Mouse (Mus musculus) urinary bladder, adult 2 months (tissue): Measurements from ENCODE around the gene Ak5. TPM values are rescaled to one million over a fixed set of nuclear protein-coding genes. Genes with fewer than 3 reads are reported as not detected.
"Not testable (repeated sequence)": the region's sequence is repeated elsewhere in the genome, so short reads cannot be mapped to it uniquely, and the experiment has no call there.

Experiments
- DNase-seq: peaks from one replicate; pipeline ENCODE4 v3.0.0; 2022; ENCODE audit warnings: low spot score
- polyA plus RNA-seq: library from polyadenylated mRNA; depleted of rRNA; stranded (reverse); fragments of >200 nt; gene quantifications from 2 replicates; pipeline ENCODE4 v1.2.3, GENCODE M21; 2012

Gene Ak5
- polyA plus RNA-seq, 1 experiment: 0.92 TPM

GRCm38 (mm10) chr3:152475278-152475669, 192.9 kb downstream of the Ak5 start:
- no peak for DNase-seq

- DNase-seq: no peak
Measured at GRCm38 (mm10) chr3:152474582-152475277, 193.4 kb downstream of the Ak5 start.

GRCm38 (mm10) chr3:152472676-152473075, 195.5 kb downstream of the Ak5 start:
- no peak for DNase-seq

GRCm38 (mm10) chr3:152470347-152470746, 197.8 kb downstream of the Ak5 start:
- no peak for DNase-seq

- no peak for DNase-seq
Measured at GRCm38 (mm10) chr3:152469423-152470200, 198.5 kb downstream of the Ak5 start.

GRCm38 (mm10) chr3:152468569-152469041, 199.6 kb downstream of the Ak5 start:
- DNase-seq: no peak

- no peak for DNase-seq
Measured at GRCm38 (mm10) chr3:152468032-152468431, 200.1 kb downstream of the Ak5 start.

GRCm38 (mm10) chr3:152467312-152467711, 200.8 kb downstream of the Ak5 start:
- DNase-seq: no peak

GRCm38 (mm10) chr3:152466849-152467248, 201.3 kb downstream of the Ak5 start:
- no peak for DNase-seq

- no peak for DNase-seq
Measured at GRCm38 (mm10) chr3:152465338-152465737, 202.8 kb downstream of the Ak5 start.

GRCm38 (mm10) chr3:152464462-152464861, 203.7 kb downstream of the Ak5 start:
- DNase-seq: no peak

- no peak for DNase-seq
Measured at GRCm38 (mm10) chr3:152462900-152463299, 205.3 kb downstream of the Ak5 start.

GRCm38 (mm10) chr3:152462038-152462547, 206.1 kb downstream of the Ak5 start:
- no peak for DNase-seq

- DNase-seq: no peak
Measured at GRCm38 (mm10) chr3:152460802-152461201, 207.4 kb downstream of the Ak5 start.

GRCm38 (mm10) chr3:152458875-152459274, 209.3 kb downstream of the Ak5 start:
- not testable (repeated sequence) for DNase-seq

- no peak for DNase-seq
Measured at GRCm38 (mm10) chr3:152457308-152458035, 210.7 kb downstream of the Ak5 start.

GRCm38 (mm10) chr3:152453163-152453562, 215.0 kb downstream of the Ak5 start:
- DNase-seq: no peak

- DNase-seq: no peak
Measured at GRCm38 (mm10) chr3:152446966-152447365, 221.2 kb downstream of the Ak5 start.

- no peak for DNase-seq
Measured at GRCm38 (mm10) chr3:152444114-152444513, 224.0 kb downstream of the Ak5 start.

GRCm38 (mm10) chr3:152442795-152443194, 225.4 kb downstream of the Ak5 start:
- no peak for DNase-seq

GRCm38 (mm10) chr3:152438068-152438467, 230.1 kb downstream of the Ak5 start:
- no peak for DNase-seq

GRCm38 (mm10) chr3:152435590-152435989, 232.6 kb downstream of the Ak5 start:
- no peak for DNase-seq
